In genomic region chr9:14248209-14248596, GRCm38 (mm10) we compare ENCODE assay signal across 15 mouse cellular contexts. TPM values are rescaled to one million over a fixed set of nuclear protein-coding genes. Genes with fewer than 3 reads are reported as not detected.
DNase-seq lines count a peak whose midpoint lies in the region; ATAC-seq and TF ChIP-seq lines count a peak whose summit lies in the region.
"Had no signal": no experiment of that assay in that cellular context is flagged by ENCODE, and none has a peak within 500 bp of the region (broad histone marks: within the 10 kb centered on the region; RNA-seq: fewer than 3 reads in every experiment).

No protein-coding gene starts in this region.

- no peak overlapping the region for H3K9ac ChIP-seq in limb, embryonic 12.5 days (replicated peaks)
- H3K9ac ChIP-seq in stomach, embryonic 14.5 days (replicated peaks; ENCODE audit: low read depth, low read length): no peak overlapping the region
- H3K9ac ChIP-seq in heart, embryonic 11.5 days (ENCODE audit: low read depth, low read length): no peak overlapping the region
- H3K9ac ChIP-seq: limb, embryonic 15.5 days; lung, embryonic 15.5 days had no signal

- H3K4me2 ChIP-seq in limb, embryonic 12.5 days: no peak overlapping the region
- H3K4me2 ChIP-seq in stomach, embryonic 14.5 days (replicated peaks; ENCODE audit: low read depth, low read length): no peak overlapping the region
- H3K4me2 ChIP-seq in heart, embryonic 11.5 days: no peak overlapping the region
- H3K4me2 ChIP-seq: limb, embryonic 15.5 days; lung, embryonic 15.5 days had no signal

- H3K9me3 ChIP-seq in limb, embryonic 12.5 days: no peaks in the 10 kb centered on the region
- H3K9me3 ChIP-seq in limb, embryonic 10.5 days (replicated peaks): no peaks in the 10 kb centered on the region
- no peaks in the 10 kb centered on the region for H3K9me3 ChIP-seq in stomach, embryonic 14.5 days (ENCODE audit: control insufficient read depth, low read depth, low read length)
- no peaks in the 10 kb centered on the region for H3K9me3 ChIP-seq in forebrain, embryonic 10.5 days
- no peaks in the 10 kb centered on the region for H3K9me3 ChIP-seq in heart, embryonic 11.5 days (replicated peaks; ENCODE audit: control insufficient read depth, low read length)
- H3K9me3 ChIP-seq: G1E; limb, embryonic 15.5 days; lung, embryonic 15.5 days; megakaryocyte, embryonic 14.5 days had no signal

- peaks cover 40% of the 10 kb centered on the region for H3K4me1 ChIP-seq in limb, embryonic 12.5 days (replicated peaks)
- H3K4me1 ChIP-seq in limb, embryonic 10.5 days: peaks cover 24% of the 10 kb centered on the region
- peaks cover 34% of the 10 kb centered on the region for H3K4me1 ChIP-seq in stomach, embryonic 14.5 days (ENCODE audit: control insufficient read depth, insufficient read depth, low read length)
- peaks cover 36% of the 10 kb centered on the region for H3K4me1 ChIP-seq in forebrain, embryonic 10.5 days
- H3K4me1 ChIP-seq in heart, embryonic 11.5 days (ENCODE audit: control insufficient read depth, insufficient read depth, low read length): peaks cover 6% of the 10 kb centered on the region
- H3K4me1 ChIP-seq: megakaryocyte, embryonic 14.5 days had no signal

- H3K4me3 ChIP-seq in gastrocnemius, adult 2 months: no peak overlapping the region
- H3K4me3 ChIP-seq in limb, embryonic 12.5 days (replicated peaks): no peak overlapping the region
- no peak overlapping the region for H3K4me3 ChIP-seq in limb, embryonic 10.5 days
- H3K4me3 ChIP-seq in stomach, embryonic 14.5 days (ENCODE audit: low read depth, low read length): no peak overlapping the region
- no peak overlapping the region for H3K4me3 ChIP-seq in forebrain, embryonic 10.5 days
- H3K4me3 ChIP-seq in heart, embryonic 11.5 days (ENCODE audit: low read depth, low read length): no peak overlapping the region
- H3K4me3 ChIP-seq: limb, embryonic 15.5 days; lung, embryonic 15.5 days; megakaryocyte, embryonic 14.5 days had no signal

- no peak for TF ChIP-seq CTCF in gastrocnemius, adult 2 months (IDR thresholded peaks at IDR 0.05)

- WGBS in limb, embryonic 12.5 days: 79% methylated on average over 3 of the region's 3 CpGs
- WGBS in limb, embryonic 10.5 days: 81% methylated on average over 3 of the region's 3 CpGs
- WGBS in stomach, embryonic 14.5 days: 78% methylated on average over 3 of the region's 3 CpGs
- 86% methylated on average over 3 of the region's 3 CpGs for WGBS in forebrain, embryonic 10.5 days
- 88% methylated on average over 3 of the region's 3 CpGs for WGBS in heart, embryonic 11.5 days (ENCODE audit: insufficient replicate concordance)

- no peak for DNase-seq in gastrocnemius, adult 2 months
- DNase-seq in gastrocnemius, postnatal 25 days: no peak
- no peak for DNase-seq in limb, embryonic 10.5 days (ENCODE audit: low spot score)
- DNase-seq in forebrain, embryonic 10.5 days (ENCODE audit: extremely low spot score, low spot score): no peak
- DNase-seq: adrenal gland, postnatal 36 days; heart, postnatal 4 days; kidney, adult 9 months had no signal

- no peak for ATAC-seq in limb, embryonic 12.5 days (ENCODE audit: insufficient number of reproducible peaks, insufficient read depth, low FRiP score, low TSS enrichment, low read depth)
- ATAC-seq in stomach, embryonic 14.5 days (ENCODE audit: insufficient number of reproducible peaks, insufficient read depth, low FRiP score, low read depth): no peak
- ATAC-seq in megakaryocyte progenitor cell, adult 5-6 weeks (replicated peaks; ENCODE audit: poor library complexity): no peak
- ATAC-seq in heart, embryonic 11.5 days (replicated peaks; ENCODE audit: insufficient number of reproducible peaks, low FRiP score, low TSS enrichment): no peak

- peak overlapping the region; percentile 20; the same call in 1 of the 2 replicates for H3K27ac ChIP-seq in gastrocnemius, adult 2 months
- H3K27ac ChIP-seq in limb, embryonic 12.5 days: peak overlapping the region; percentile 57; the same call in 1 of the 2 replicates
- no peak overlapping the region for H3K27ac ChIP-seq in limb, embryonic 10.5 days
- H3K27ac ChIP-seq in stomach, embryonic 14.5 days (ENCODE audit: low read length): peak overlapping the region; percentile 81
- H3K27ac ChIP-seq in forebrain, embryonic 10.5 days: no peak overlapping the region
- no peak overlapping the region for H3K27ac ChIP-seq in heart, embryonic 11.5 days (ENCODE audit: low read depth, low read length)
- H3K27ac ChIP-seq: limb, embryonic 15.5 days had no signal

- H3K27me3 ChIP-seq in limb, embryonic 12.5 days: no peaks in the 10 kb centered on the region
- H3K27me3 ChIP-seq in limb, embryonic 10.5 days (ENCODE audit: low read depth, poor library complexity, severe bottlenecking): no peaks in the 10 kb centered on the region
- no peaks in the 10 kb centered on the region for H3K27me3 ChIP-seq in stomach, embryonic 14.5 days (ENCODE audit: control insufficient read depth, insufficient read depth, low read length)
- peaks cover 4% of the 10 kb centered on the region; the same call in 1 of the 2 replicates for H3K27me3 ChIP-seq in forebrain, embryonic 10.5 days (ENCODE audit: poor library complexity, severe bottlenecking)
- no peaks in the 10 kb centered on the region for H3K27me3 ChIP-seq in heart, embryonic 11.5 days (ENCODE audit: control insufficient read depth, insufficient read depth, low read length)
- H3K27me3 ChIP-seq: limb, embryonic 15.5 days; lung, embryonic 15.5 days had no signal

- intact Hi-C loops in gastrocnemius, adult 2 months (cut with DNase I): no loop called here

- no peaks in the 10 kb centered on the region for H3K36me3 ChIP-seq in limb, embryonic 12.5 days
- H3K36me3 ChIP-seq in limb, embryonic 10.5 days: no peaks in the 10 kb centered on the region
- H3K36me3 ChIP-seq in stomach, embryonic 14.5 days (ENCODE audit: control insufficient read depth, insufficient read depth, low read length): no peaks in the 10 kb centered on the region
- no peaks in the 10 kb centered on the region for H3K36me3 ChIP-seq in forebrain, embryonic 10.5 days (replicated peaks)
- H3K36me3 ChIP-seq in heart, embryonic 11.5 days (ENCODE audit: control insufficient read depth, insufficient read depth, low read length): no peaks in the 10 kb centered on the region
- H3K36me3 ChIP-seq: G1E; limb, embryonic 15.5 days; lung, embryonic 15.5 days had no signal

RNA-seq across cellular contexts. Expression of gene Sesn3, which starts 26.7 kb away (rescaled TPM):
- 10 to 100 TPM; 16.6 to 27.7 TPM for total RNA-seq in gastrocnemius, adult 2 months (2021)
- total RNA-seq in gastrocnemius, postnatal 25 days (2021): 10 to 100 TPM; 24.9 to 29.0 TPM
- polyA plus RNA-seq in limb, embryonic 12.5 days (2016; fragmentation: Nextera tagmentation; extraction: Ambion mirVana): 23.5 and 28.2 TPM in 2 replicates
- polyA plus RNA-seq in limb, embryonic 10.5 days (2016; fragmentation: Nextera tagmentation; extraction: Ambion mirVana): 13.2 and 22.9 TPM in 2 replicates
- 38.6 and 41.2 TPM in 2 replicates for polyA plus RNA-seq in stomach, embryonic 14.5 days (2014; fragmentation: Nextera tagmentation; extraction: Ambion mirVana)
- total RNA-seq in megakaryocyte progenitor cell, adult 5-6 weeks (2015): 6.1 and 7.5 TPM in 2 replicates
- 4.5 and 5.6 TPM in 2 replicates for total RNA-seq in megakaryocyte progenitor cell, adult 5-6 weeks (2017)
- 14.7 and 16.8 TPM in 2 replicates for polyA plus RNA-seq in forebrain, embryonic 10.5 days (2016; fragmentation: Nextera tagmentation; extraction: Ambion mirVana)
- 15.9 and 21.0 TPM in 2 replicates for polyA plus RNA-seq in heart, embryonic 11.5 days (2014; fragmentation: Nextera tagmentation; extraction: Ambion mirVana)

Comparison
In these comparisons a context has a peak if more than half of its experiments do, and no peak if none do; other contexts are left out.
1. H3K27ac ChIP-seq: peak in gastrocnemius, adult 2 months (single experiment), limb, embryonic 12.5 days (single experiment) and stomach, embryonic 14.5 days (single experiment); none in limb, embryonic 10.5 days (single experiment), forebrain, embryonic 10.5 days (single experiment) and heart, embryonic 11.5 days (single experiment).